Mouse (Mus musculus): ENCODE measurements around the gene Itprid2. TPM values are rescaled to one million over a fixed set of nuclear protein-coding genes. Genes with fewer than 3 reads are reported as not detected.
A peak's percentile ranks its signal among the peaks of the same experiment; 100 is the strongest.

The Itprid2 gene
- total and polyA plus RNA-seq, 3 experiments = 9.0 to 21.5 TPM; not detected in 1

- Histone ChIP-seq H3K4me1 (ENCODE audit: control insufficient read depth in 1 of 2, insufficient read depth in 2 of 2, low read length in 2 of 2) (peaks cover 0 to 2% of the 10 kb centered on the region in 2 experiments; a peak in 1 of 4 replicates), H3K4me3 (ENCODE audit: control insufficient read depth in 1 of 2, insufficient read depth in 1 of 2, low read depth in 2 of 2, low read length in 2 of 2) (no peak overlapping the region), H3K79me2 (ENCODE audit: control insufficient read depth, insufficient read depth, low read length, poor library complexity) (no peaks in the 10 kb centered on the region), H3K36me3 (ENCODE audit: control insufficient read depth in 1 of 2, insufficient read depth in 2 of 2, low read length in 2 of 2) (peaks cover 0 to 5% of the 10 kb centered on the region in 2 experiments; a peak in 2 of 4 replicates), H3K27me3 (ENCODE audit: control insufficient read depth in 1 of 2, insufficient read depth in 2 of 2, low read length in 2 of 2) (no peaks in the 10 kb centered on the region), H3K9ac (ENCODE audit: control insufficient read depth, low read depth, low read length, poor library complexity, severe bottlenecking) (no peak overlapping the region), H3K9me3 (replicated peaks; ENCODE audit: insufficient read depth, low read length) (no peaks in the 10 kb centered on the region), H3K27ac (ENCODE audit: control insufficient read depth, low read depth, low read length) (no peak overlapping the region)
- DNase-seq (ENCODE audit: low read depth, low spot score) = no peak
- no peak for TF ChIP-seq TBP (IDR thresholded peaks at IDR 0.05; ENCODE audit: low read depth, low read length)
- no peak for TF ChIP-seq E2F4 (IDR thresholded peaks at IDR 0.05; ENCODE audit: borderline replicate concordance, low read depth, low read length)
- TF ChIP-seq TCF12 (IDR thresholded peaks at IDR 0.05; ENCODE audit: low read depth, low read length) = peak; percentile 81
- TF ChIP-seq RCOR1 (IDR thresholded peaks at IDR 0.05; ENCODE audit: low read depth, low read length) = 0 out of 2 replicates have a peak, but pooled peaks have one; percentile 18
- TF ChIP-seq GATA1 (IDR thresholded peaks at IDR 0.05; ENCODE audit: low read depth, low read length) = peak; percentile 65; the same call in 1 of the 2 replicates
- peak; percentile 75 for TF ChIP-seq ETS1 (IDR thresholded peaks at IDR 0.05; ENCODE audit: low read depth, low read length)
- TF ChIP-seq EP300 (IDR thresholded peaks at IDR 0.05; ENCODE audit: low read depth in 1 of 2, low read length in 2 of 2) = peak; percentile 65 to 69; a peak in 3 of 4 replicates
- TF ChIP-seq MXI1 (IDR thresholded peaks at IDR 0.05; ENCODE audit: low read depth, low read length) = no peak
- TF ChIP-seq MAFK (IDR thresholded peaks at IDR 0.05; ENCODE audit: borderline replicate concordance, low read depth, low read length) = no peak
Observed at GRCm38 (mm10) chr2:79722415-79722814, 87.3 kb downstream of the Itprid2 start.

Other genes starting within 250 kb of the Itprid2 start
- gene Neurod1, start 178.6 kb upstream of the Itprid2 start, total RNA-seq (2012; rRNA removed) = not detected in 2 replicates
- gene Neurod1, start 178.6 kb upstream of the Itprid2 start, polyA plus RNA-seq (2012; ENCODE audit: insufficient read depth in 1 of 2, insufficient read length in 2 of 2, low read depth in 1 of 2, low replicate concordance in 2 of 2, missing spikeins in 1 of 2) = not detected
- gene Cerkl, start 178.6 kb upstream of the Itprid2 start, total RNA-seq (2012; rRNA removed) = 3.5 and 4.8 TPM in 2 replicates
- 1 to 10 TPM in 1 of 2 experiments, not detected in 1; 7.4 TPM for gene Cerkl, start 178.6 kb upstream of the Itprid2 start, polyA plus RNA-seq (2012; ENCODE audit: insufficient read depth in 1 of 2, insufficient read length in 2 of 2, low read depth in 1 of 2, low replicate concordance in 2 of 2, missing spikeins in 1 of 2)
- gene Ppp1r1c, start 72.4 kb downstream of the Itprid2 start, total RNA-seq (2012; rRNA removed) = not detected in 2 replicates
- not detected for gene Ppp1r1c, start 72.4 kb downstream of the Itprid2 start, polyA plus RNA-seq (2012; ENCODE audit: insufficient read depth in 1 of 2, insufficient read length in 2 of 2, low read depth in 1 of 2, low replicate concordance in 2 of 2, missing spikeins in 1 of 2)